Mouse (Mus musculus): ENCODE results near the gene Eif3l.

DNA sequence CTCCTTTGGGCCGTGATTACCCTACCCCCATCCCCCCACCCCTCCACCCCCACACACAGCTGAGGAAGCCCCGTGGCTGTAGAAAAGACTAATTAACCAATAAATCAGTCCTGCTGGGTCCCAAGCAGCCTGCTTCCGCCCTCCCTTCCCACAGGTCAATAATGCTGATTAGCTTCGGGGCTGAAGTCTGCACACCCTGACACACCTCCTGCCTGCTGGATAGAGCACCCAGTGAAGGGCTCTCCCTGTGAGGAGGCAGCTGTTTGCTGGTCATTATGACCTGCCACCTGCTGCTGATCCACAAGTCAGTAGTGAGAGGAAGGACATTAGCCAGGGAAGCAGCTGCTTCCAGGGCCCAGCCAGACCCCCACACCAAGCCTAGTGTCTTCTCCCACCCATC is 30.1 kb upstream of the Eif3l start:
- TF ChIP-seq CTCF (IDR thresholded peaks at IDR 0.05; ENCODE audit: low read depth, low read length) (no peak), POLR2AphosphoS5 (IDR thresholded peaks at IDR 0.05; ENCODE audit: insufficient replicate concordance, low read depth, low read length) (no peak), GATA1 (IDR thresholded peaks at IDR 0.05; ENCODE audit: borderline replicate concordance, low read length) (no peak), TAL1 (conservative IDR thresholded peaks at IDR 0.05; ENCODE audit: low read depth, low read length) (no peak), GATA2 (IDR thresholded peaks at IDR 0.05; ENCODE audit: borderline replicate concordance, low read depth, low read length) (no peak)
